Mouse (Mus musculus): ENCODE measurements around the gene Wdr44.

DNA sequence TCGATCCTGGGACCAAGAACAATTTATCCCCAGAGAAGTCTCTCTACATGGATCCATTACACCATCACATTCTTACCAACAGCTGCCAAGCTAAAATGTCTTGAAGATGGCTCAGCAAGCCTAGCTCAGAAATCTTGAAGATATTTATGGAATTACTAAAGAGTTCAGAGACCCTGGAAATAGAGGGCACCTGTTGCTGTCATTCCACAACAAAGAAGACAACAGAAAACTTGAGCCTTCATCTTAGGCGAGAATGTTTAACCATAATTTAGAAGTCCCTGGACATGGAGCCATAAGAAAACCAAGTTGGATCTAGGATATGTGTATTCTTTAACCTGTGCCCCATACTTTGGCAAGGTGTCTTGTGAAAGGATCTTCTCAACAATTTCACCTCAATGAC lies 16.3 kb upstream of the Wdr44 start:
- no peak for TF ChIP-seq CTCF (IDR thresholded peaks at IDR 0.05)
- no peak for TF ChIP-seq POLR2A (IDR thresholded peaks at IDR 0.05; ENCODE audit: insufficient read depth, low read depth, low read length)
- TF ChIP-seq EP300 (IDR thresholded peaks at IDR 0.05; ENCODE audit: insufficient read depth, low read depth, low read length), result no peak

Data from heart, adult 2 months (tissue).